Mouse (Mus musculus): ENCODE measurements around the gene Tppp.
"Not testable (repeated sequence)": the region's sequence is repeated elsewhere in the genome, so short reads cannot be mapped to it uniquely, and the experiment has no call there.

The Tppp gene

DNA sequence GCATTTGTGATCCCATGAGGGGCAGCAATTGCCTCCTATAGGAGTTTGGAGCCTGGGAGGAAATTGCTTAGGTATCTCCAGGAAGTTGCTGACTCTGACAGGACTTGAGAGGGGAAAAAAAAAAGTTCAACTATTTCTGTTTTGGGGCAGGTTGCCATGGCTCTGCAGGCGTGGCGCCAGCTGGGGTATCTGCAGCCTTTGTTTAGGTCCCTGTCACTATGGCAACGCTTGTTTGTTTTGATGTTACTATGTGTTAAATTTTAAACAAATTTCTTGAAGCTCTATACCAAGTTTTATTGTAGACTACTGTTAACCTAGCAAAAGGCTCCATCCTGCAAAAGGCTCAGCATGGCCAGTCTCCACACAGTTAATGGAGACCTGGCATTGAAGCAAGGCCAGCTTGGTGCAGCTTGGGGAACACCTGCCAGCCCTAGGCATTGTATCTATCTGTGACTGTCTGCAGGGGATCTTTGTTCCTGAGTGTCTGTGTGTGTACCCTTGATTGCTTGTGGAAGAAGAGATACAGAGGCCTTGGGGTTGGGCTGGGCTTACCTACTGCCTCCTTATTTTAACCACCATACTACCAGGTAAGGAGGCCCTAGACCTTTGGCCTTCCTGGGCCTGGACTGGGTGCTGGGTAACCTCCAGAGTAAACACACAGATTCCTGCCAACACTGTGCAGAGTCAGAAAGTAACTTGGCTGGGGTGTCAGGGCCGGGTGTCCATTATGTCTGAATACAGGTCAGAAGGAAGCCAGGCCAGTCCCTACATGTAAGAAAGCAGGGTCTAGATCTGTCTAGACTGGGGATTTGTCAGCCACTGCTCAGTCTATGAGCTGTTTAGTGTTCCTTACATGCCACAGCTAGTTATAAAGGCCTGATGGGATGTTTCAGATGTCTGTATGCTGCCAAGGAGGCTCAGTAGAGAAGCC lies 16.2 kb downstream of the Tppp start:
- DNase-seq (ENCODE audit: low spot score) = no peak

DNA sequence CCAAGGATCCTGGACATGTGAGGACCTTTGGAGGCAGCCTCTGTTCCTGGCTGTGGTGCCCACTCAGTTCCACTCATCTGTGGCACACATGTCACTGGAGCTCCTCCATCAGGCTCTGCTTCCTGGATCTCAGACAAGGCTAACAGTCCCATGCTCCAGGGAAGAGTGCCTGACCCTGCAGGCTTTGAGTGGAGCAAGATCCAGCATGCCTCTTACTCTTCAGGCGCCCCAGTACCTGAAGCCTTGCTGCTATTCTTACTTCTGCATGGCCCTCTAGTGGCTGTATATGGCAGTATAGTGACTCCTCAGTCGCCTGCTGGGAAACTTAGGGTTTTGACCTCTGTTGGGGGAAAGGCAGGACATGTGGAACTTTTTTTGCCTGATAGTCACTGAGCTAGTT lies 17.0 kb downstream of the Tppp start:
- no peak for DNase-seq (ENCODE audit: low spot score)

GRCm38 (mm10) chr13:74028116-74028515 lies 18.9 kb downstream of the Tppp start:
- DNase-seq (ENCODE audit: low spot score) = no peak

DNA sequence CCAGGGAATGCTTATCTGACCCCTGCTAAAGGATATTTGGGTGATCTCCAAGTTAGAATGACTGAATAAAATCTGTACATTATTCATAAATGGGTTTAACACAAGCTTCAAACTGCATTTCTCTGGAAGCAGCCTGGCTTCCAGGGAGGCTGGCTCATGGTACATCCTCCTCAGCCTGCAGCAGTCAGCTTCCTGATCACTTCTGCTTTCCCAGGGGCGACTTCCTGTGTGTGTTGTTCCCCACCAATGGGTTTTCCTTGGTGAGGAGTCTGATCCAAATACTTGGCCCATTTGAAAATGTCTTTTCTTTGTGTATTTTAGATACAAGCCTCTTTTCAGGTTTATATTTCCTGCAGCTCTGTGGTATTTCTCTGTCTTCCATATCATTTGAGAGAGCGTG lies 19.8 kb downstream of the Tppp start:
- DNase-seq (ENCODE audit: low spot score) = no peak

DNA sequence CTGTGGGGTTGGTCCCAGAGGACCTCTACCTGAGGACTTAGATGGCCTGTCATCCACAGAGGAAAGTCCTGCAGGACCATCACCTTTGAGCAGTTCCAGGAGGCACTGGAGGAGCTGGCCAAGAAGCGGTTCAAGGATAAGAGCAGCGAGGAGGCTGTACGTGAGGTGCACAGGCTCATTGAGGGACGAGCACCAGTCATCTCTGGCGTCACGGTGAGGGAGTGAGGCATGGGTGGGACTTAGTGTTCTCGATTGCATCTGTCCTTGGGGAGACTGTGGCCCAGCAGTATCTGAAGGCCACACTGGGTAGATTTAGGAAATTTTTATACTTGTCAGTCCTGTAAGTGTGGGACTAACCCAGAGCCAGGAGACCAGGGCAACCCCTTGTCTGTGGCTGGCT lies 21.5 kb downstream of the Tppp start:
- no peak for DNase-seq (ENCODE audit: low spot score)

- DNase-seq (ENCODE audit: low spot score) = no peak
Observed at GRCm38 (mm10) chr13:74031133-74031532, 21.9 kb downstream of the Tppp start.

- no peak for DNase-seq (ENCODE audit: low spot score)
Observed at GRCm38 (mm10) chr13:74034756-74035155, 25.5 kb downstream of the Tppp start.

DNA sequence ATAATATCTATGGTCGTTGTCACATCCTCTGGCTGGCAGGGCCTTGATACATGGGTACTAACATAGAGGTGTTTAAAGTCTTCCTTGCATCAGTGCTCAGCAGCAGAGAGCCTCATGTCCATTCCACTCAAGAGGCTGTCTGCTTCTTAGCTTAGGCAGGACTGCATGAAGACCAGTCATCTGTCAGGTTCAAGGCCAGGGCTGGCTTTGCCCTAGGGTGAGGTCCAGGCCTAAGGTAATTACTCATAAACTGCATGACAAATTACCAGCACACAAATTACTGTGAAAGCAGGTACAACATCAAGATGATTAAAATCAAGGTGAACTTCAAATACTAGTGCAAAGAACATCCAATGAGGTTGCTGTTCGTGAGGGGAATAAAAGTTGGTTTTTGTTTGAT lies 26.6 kb downstream of the Tppp start:
- DNase-seq (ENCODE audit: low spot score) = no peak

- DNase-seq (ENCODE audit: low spot score) = no peak
Observed at GRCm38 (mm10) chr13:74039926-74040325, 30.7 kb downstream of the Tppp start.

DNA sequence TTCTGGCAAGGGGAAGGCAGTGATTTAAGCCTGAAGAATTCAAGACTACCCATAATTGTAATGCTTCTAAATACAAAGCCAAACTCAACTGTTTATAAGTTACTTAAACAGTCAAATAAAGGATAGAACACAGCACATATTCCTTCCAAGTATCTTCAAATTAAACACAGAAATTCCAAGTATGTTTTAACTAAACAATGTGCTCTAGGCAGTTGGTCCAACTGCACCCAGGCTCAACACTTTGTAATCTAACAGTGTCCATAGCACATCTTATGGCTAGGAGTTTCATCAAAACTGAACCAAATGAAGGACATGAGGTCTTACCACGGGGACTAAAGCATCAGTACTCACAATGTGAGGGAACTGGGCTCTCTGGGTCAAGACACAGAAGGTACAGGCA lies 47.0 kb downstream of the Tppp start:
- DNase-seq (ENCODE audit: low spot score) = no peak

DNA sequence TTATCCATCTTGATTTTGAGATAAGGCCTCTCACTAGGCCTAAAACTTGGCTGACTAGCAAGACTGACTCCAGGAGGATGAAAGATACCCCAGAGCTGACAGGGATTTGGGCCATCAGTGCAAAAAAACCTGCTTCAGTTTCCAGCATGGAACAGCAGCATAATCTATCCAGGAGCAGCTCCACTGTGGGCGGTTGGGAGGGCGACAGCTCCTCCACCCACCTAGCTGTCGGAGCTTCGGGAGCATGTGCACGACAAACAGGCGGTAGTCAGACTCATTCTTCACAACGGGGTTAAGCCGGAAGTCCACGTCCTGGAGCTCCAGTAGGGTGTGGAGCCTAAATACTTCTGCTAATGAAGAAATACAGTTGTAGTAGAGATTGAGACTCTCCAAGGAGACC lies 48.9 kb downstream of the Tppp start:
- no peak for DNase-seq (ENCODE audit: low spot score)

GRCm38 (mm10) chr13:74061613-74062377 lies 52.6 kb downstream of the Tppp start, which contains the start of gene Cep72:
Gene Cep72 (minus strand): TSS chr13:74062299.
- peak; percentile 83 for DNase-seq (ENCODE audit: low spot score)

DNA sequence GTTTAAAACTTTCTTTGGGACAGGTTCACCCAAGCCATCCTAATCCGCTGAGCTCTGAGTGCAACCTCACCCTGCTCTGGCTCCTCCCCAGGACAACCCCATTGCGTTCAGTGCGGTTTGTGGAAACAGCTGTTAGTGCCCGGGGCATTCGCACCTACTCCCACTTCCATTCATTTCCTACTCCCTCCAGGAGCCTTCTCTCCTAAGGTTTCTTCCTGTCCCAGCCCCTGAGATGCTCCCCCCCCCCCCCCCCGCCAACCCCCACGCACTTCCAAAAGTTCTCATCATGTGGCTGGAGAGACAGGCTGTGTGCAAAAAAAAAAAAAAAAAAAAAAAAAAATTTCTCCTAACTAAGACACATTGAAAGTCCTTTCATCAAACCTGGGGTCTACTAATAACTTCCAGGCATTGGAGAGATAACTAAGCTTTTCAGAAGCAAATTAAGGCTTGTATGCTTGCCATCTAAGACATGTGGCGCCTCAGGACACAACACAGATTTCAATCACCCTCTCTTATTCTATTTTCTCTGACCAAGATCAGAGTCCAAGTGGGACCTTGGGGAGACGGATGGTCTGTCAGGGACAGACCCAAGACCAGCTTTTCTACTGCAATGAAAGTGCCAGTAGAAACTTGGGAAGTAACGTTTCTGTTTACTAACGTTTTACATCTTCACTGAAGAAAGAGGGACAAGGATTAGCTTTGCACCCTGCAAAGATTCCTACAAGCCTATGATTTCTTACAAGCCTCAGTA lies 53.3 kb downstream of the Tppp start:
- no peak for DNase-seq (ENCODE audit: low spot score)

DNA sequence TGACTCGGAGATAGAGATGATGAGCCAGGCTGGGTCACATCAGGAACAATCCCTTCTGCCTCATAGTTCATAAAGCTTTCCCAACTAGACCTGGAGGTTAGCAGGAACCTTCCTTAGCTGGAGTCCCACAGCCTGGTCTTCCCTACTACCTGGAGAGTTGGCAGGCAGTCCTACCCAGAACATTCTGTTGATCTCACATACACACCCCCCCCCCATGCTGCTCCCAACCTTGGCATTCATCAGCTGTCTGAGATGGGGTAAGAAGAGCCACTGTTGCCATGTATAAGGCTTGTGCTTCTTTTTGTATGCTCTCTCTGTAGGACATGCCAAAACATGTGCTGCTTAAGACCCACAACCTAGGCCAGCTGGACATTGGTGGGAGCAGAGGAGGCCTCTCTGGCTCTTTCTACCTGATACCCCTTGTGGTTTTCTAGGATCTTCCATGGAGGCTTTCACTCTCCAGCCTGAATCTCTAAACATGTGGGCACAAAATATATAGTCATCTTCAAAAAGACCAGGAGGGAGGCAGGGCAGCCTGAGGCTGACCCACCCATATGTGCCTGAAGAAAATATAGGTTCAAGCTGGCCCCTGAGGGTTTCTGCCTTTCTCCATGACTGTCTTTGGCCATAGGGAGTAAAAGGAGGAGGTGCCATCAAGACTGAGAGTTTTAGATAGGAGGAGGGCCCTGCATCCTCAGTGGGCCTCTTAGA lies 54.3 kb downstream of the Tppp start:
- no peak for DNase-seq (ENCODE audit: low spot score)

GRCm38 (mm10) chr13:74066576-74066975 lies 57.4 kb downstream of the Tppp start:
- DNase-seq (ENCODE audit: low spot score) = no peak

- DNase-seq (ENCODE audit: low spot score) = not testable (repeated sequence)
Observed at GRCm38 (mm10) chr13:74071244-74071643, 62.0 kb downstream of the Tppp start.

DNA sequence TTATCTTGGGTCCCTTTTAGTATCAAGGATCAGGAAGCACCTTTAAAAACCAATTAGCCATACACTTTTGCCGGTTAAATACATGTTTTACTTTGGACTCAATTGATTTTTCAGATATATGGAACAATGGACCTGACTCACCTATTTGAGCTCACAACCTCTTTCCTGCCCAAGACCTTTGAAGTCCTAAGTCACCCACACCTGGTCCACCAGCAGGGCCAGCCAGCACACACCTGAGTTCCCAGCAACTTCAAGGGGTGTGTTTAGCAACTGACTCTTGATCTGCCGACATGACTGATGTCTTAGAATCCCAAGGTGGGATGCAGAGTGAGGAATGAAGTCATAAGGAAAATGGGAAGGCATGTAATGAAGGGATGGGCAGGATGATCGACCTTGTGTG lies 62.5 kb downstream of the Tppp start:
- no peak for DNase-seq (ENCODE audit: low spot score)

DNA sequence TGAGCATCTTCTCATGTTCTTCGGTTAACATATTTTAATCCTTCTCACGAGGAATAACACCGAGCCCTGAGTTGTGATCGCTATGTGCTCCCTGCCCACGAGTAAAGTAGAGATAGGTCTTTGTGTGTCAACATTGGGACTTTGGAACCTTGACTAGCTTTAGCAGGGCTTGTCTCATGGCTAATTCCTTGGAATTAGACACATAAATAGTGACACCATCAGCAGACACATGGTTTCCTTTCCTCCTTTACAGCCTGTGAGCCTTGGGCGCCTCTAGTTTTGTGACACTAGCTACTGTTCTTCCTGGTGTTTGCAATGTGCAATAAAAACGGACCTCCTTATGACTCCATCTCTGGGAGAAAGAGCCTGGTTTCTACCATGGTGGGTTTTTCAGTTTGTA lies 64.2 kb downstream of the Tppp start:
- no peak for DNase-seq (ENCODE audit: low spot score)

All from urinary bladder, postnatal 10 days (tissue).